Mouse (Mus musculus) cerebellum, postnatal 4 days (tissue): ENCODE measurements around the gene Hoxd12.

Experiments used
- DNase-seq, 2 experiments: peaks; one replicate each; pipeline ENCODE4 v3.0.0; 2022; ENCODE audit warnings: low spot score in 2 of 2, mixed read lengths in 1 of 2

The Hoxd12 gene

GRCm38 (mm10) chr2:74663291-74663925, 11.4 kb upstream of the Hoxd12 start:
- peak in 1 of 2 experiments; percentile 75 for DNase-seq

GRCm38 (mm10) chr2:74666411-74666810, 8.4 kb upstream of the Hoxd12 start:
- no peak for DNase-seq

GRCm38 (mm10) chr2:74667191-74667841, 7.5 kb upstream of the Hoxd12 start:
- no peak for DNase-seq

GRCm38 (mm10) chr2:74667842-74668357, 6.9 kb upstream of the Hoxd12 start, which contains the start of gene Hoxd13:
Gene Hoxd13 (plus strand): TSS chr2:74668310.
- no peak for DNase-seq

- DNase-seq: no peak
These were observed 6.2 kb upstream of the Hoxd12 start for GRCm38 (mm10) chr2:74668370-74669229.

GRCm38 (mm10) chr2:74669230-74669578, 5.6 kb upstream of the Hoxd12 start:
- no peak for DNase-seq

GRCm38 (mm10) chr2:74669650-74670235, 5.1 kb upstream of the Hoxd12 start:
- no peak for DNase-seq

GRCm38 (mm10) chr2:74670632-74671188, 4.1 kb upstream of the Hoxd12 start:
- no peak for DNase-seq

- DNase-seq: no peak
These were observed 3.0 kb upstream of the Hoxd12 start for GRCm38 (mm10) chr2:74671847-74672246.

- peak in 1 of 2 experiments; percentile 78 for DNase-seq
These were observed 2.1 kb upstream of the Hoxd12 start for GRCm38 (mm10) chr2:74672481-74673362.

- no peak for DNase-seq
These were observed 883 bp upstream of the Hoxd12 start for GRCm38 (mm10) chr2:74673835-74674425.

- no peak for DNase-seq
These were observed 961 bp downstream of the Hoxd12 start for GRCm38 (mm10) chr2:74675666-74676282.

GRCm38 (mm10) chr2:74676376-74677052, 1.7 kb downstream of the Hoxd12 start:
- no peak for DNase-seq

GRCm38 (mm10) chr2:74677106-74677505, 2.3 kb downstream of the Hoxd12 start:
- DNase-seq: no peak

GRCm38 (mm10) chr2:74678891-74679595, 4.2 kb downstream of the Hoxd12 start, which contains the start of gene Hoxd11:
Gene Hoxd11 (plus strand): TSS chr2:74679557.
- DNase-seq: no peak

GRCm38 (mm10) chr2:74679596-74679971, 4.8 kb downstream of the Hoxd12 start:
- DNase-seq: no peak

GRCm38 (mm10) chr2:74679980-74680379, 5.2 kb downstream of the Hoxd12 start:
- no peak for DNase-seq

- no peak for DNase-seq
These were observed 6.0 kb downstream of the Hoxd12 start for GRCm38 (mm10) chr2:74680561-74681398.
